Mouse (Mus musculus) small intestine, adult 2 months (tissue): ENCODE measurements around the gene Med13l.

Experiments
- CTCF ChIP-seq: fragments of 200-500 bp; IDR thresholded peaks from 2 replicates; pipeline ENCODE4 v1.5.1; 2012; ENCODE audit warnings: low read depth, mild to moderate bottlenecking, control low read depth, inconsistent platforms, low read length, moderate library complexity, mixed read lengths; ENCODE audit not compliant: insufficient replicate concordance, insufficient read length; ENCODE audit errors: extremely low read depth
- POLR2A ChIP-seq: fragments of 200-500 bp; IDR thresholded peaks from 2 replicates; pipeline ENCODE4 v1.6.1; 2012; ENCODE audit warnings: low read depth, mild to moderate bottlenecking, control low read depth, inconsistent platforms, low read length, moderate library complexity

GRCm38 (mm10) chr5:118668931-118669330 lies 108.5 kb downstream of the Med13l start:
- TF ChIP-seq CTCF (no peak), POLR2A (no peak)
